Mouse (Mus musculus): Measurements from ENCODE around the gene Bloc1s1.

DNA sequence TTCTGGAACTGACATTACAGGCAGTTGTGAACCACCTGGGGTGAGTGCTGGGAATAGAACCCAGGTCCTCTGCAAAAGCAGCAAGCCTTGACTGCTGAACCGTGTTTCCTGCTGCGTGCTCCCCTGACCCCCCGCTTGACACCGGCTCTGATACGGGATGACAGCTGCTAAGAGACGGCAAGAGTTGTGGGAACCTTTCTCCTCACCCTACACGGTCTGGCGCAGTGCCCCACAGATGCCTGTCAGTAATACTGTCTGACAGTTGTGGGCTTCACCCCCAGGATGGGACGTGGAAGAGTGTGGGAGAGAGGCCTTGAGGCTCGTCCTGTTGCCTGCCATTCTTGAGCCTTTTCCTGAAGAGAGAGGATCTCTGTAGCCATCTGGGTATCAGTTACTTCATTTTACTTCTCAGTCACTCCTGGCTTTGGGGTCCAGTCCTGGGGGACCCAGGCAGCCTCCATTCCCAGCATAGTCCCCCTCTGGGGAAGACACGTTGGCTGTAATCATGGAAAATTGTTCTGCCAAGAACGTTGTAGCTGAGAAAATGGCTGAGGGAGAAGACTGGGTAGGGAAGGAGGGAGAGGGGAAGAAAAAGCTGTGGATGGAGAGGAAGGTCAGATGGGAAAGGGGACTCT lies 14.0 kb upstream of the Bloc1s1 start:
- TF ChIP-seq SMC3 (IDR thresholded peaks at IDR 0.05; ENCODE audit: low read depth, low read length) (no peak), CTCF (IDR thresholded peaks at IDR 0.05 in 2 of 3, conservative IDR thresholded peaks at IDR 0.05 in 1 of 3; ENCODE audit: control insufficient read depth in 1 of 3, insufficient read depth in 1 of 3, low read depth in 2 of 3, low read length in 3 of 3, poor library complexity in 1 of 3, severe bottlenecking in 1 of 3) (no peak), RCOR1 (IDR thresholded peaks at IDR 0.05; ENCODE audit: low read depth, low read length) (no peak), POLR2AphosphoS5 (IDR thresholded peaks at IDR 0.05; ENCODE audit: borderline replicate concordance, low read depth, low read length) (no peak), USF2 (IDR thresholded peaks at IDR 0.05; ENCODE audit: borderline replicate concordance in 1 of 2, insufficient read depth in 1 of 2, low read depth in 1 of 2, low read length in 2 of 2) (no peak)
